Mouse (Mus musculus) CD4-positive, CD25-positive, alpha-beta regulatory T cell, adult 2 months (primary cell): Measurements from ENCODE around the gene Plcd3.
A peak's percentile ranks its signal among the peaks of the same experiment; 100 is the strongest.

Experiments
- DNase-seq: peaks from one replicate; pipeline ENCODE4 v3.0.0-alpha.2; 2012; ENCODE audit warnings: low read depth, low spot score

Plcd3 gene

DNA sequence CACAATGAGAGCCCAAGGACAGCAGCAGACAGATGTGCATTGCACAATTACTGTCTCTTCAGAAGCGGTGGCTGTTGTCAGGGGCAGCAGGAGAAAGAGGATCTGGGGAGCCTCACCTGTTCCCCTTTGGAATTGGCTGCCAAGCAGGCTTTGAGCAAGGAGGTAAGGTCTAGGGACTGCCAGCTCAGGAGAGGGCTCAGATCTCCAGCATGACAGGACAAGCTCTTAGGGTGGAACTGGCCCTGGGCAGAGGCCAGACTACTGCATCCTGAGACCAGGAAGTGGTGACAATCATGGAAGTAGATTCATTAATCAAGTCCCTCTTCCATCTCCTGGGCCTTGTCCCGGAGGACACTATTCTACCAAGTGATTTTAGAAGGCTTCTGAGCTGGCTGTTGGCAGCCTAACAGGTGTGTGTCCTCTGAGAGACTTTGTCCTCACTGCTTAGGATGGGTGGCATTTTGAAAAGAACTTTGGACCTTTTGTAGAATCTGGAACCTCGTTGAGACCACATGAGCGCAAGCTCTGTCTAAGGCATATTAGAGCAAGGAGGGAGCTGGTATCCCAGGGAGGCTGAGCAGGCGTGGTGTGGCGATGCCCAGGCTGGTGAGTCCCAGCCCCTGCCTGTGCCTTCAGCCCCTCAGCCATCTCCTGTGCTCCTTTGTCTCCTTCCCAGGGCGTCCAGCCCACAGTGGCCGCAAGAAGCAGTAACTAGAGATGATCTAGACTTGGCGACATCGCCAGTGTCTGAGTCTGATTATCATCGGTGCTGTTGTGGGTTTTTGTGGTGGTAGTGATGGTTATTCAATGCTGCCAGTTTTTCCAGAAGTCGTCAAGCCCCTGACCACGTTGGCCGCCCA, 35.0 kb downstream of the Plcd3 start:
- no peak for DNase-seq

DNA sequence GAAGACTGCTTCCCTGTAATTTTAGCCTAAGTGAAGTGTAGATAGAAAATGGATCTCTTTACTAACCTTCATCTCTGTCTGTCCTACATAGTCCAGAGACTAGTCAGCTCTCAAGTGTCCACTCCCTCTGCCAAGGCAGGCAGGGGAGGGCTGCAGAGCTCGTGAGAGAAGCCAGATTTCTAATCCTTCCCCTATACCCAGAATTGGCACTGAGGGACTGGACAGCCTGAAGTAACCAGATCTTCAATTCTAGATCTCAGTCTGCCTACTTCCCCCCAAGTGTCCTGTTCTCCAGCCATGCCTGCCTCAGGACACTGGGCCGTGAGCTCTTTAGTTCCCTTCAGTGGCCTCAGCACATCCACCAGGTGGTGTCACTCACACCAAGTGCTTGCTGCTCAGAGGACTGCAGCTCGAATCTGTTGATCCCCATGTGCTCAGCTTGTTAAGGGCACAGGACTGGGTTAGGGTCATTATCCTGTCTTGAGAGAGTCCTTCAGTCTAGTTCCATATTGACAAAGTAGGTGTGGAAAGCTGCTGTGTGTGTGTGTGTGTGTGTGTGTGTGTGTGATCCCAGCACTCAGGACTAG, 42.9 kb downstream of the Plcd3 start:
- DNase-seq = no peak

DNA sequence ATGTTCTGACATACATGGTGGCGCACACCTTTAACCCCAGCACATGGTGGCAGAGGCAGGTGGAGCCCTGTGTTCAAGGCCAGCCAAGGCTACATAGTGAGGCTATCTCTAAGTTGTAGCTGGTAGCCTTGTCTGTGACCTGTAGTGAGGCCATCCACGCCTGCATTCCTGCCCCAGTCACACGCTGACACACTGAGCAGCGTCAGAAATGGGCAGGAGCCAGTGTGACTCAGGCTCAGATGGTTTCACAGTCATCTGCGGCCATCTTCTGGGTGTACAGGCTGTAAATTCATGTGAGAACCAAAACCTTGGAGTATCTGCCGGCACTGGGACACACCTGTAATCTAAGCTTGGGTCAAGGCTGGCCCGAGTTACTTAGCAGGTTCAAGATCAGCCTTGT, 44.8 kb downstream of the Plcd3 start:
- no peak for DNase-seq

GRCm38 (mm10) chr11:103054798-103055197, 46.7 kb downstream of the Plcd3 start:
- DNase-seq = peak; percentile 85

DNA sequence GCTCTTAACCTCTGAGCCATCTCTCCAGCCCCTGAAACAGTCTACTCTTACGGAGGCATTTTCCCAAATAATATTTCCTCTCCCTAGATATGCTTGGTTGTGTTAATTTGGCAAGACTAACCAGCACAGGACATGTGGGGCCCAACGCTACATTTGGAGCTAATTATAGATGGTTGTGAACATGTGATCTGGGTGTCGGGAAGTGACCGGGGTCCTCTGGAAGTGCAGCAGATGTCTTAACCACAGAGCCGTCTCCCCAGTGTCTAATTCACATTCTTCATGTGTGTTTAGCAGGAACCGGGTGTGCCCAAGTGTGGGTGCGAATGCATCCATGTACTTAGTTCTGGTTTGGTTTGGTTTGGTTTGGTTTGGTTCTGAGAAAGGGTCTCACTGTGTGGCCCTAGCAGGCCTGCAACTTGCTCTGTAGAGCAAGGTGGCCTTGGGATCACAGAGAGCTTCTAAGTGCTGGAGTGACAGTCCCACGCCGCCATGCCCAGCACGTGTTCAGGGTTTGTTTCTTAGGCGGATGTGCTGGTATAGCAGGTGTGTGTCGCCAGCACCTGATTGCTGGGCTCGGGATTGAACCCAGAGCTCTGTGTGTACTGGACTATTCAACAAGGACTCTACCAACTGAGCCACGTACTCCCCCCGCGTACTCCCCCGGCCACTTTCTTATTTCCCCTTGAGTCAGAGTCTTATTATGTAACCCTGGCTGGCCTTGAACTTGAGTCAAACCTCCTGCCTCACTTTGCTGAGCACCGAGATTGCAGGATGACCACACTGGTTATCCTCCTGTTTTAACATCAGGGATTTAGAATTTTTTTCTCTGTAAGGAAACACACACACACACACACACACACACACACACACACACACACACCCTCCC, 48.0 kb downstream of the Plcd3 start:
- DNase-seq = no peak

- DNase-seq = no peak
Measured at GRCm38 (mm10) chr11:103052078-103052477, 49.4 kb downstream of the Plcd3 start.

DNA sequence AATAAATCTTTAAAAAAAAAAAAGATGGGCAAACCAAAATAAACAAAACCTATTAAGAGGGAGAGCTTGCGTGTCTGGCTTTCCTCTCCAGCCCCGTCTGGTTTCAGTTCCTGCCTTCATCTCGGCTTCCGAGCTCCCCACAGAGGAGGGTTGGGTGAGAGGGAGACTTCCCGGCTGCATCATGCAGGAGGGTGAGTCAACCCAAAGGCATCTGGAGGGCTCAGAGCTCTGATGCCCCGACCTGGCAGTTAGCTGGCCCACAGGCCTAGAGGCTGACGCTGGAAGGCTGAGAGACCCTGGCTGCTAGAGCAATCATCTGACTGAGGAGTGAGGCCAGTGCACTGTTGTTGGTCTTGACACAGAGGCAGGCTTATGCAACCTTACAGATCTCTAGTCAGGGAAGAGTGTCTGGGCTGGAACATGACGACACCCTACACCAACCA, 50.2 kb downstream of the Plcd3 start:
- no peak for DNase-seq

- DNase-seq = no peak
Measured at GRCm38 (mm10) chr11:103050153-103050552, 51.3 kb downstream of the Plcd3 start.

DNA sequence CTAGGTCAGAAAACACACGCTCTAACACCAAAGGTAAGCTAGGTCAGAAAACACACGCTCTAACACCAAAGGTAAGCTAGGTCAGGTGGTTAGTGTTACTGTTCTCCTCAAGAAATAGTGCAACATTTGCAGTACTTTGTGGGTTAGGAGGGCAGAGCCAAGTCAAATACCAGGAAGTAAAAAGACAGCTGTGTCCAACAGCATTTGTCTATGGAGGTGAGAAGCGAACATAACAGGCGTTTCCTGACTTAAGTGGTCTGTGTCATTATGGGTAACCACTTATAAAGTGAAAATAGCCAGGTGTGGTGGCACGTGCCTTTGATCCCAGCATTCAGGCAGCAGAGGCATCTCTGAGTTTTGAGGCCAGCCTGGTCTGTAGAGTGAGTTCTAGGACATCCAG, 51.8 kb downstream of the Plcd3 start:
- DNase-seq = no peak

- no peak for DNase-seq
Measured at GRCm38 (mm10) chr11:103046286-103046685, 55.2 kb downstream of the Plcd3 start.

DNA sequence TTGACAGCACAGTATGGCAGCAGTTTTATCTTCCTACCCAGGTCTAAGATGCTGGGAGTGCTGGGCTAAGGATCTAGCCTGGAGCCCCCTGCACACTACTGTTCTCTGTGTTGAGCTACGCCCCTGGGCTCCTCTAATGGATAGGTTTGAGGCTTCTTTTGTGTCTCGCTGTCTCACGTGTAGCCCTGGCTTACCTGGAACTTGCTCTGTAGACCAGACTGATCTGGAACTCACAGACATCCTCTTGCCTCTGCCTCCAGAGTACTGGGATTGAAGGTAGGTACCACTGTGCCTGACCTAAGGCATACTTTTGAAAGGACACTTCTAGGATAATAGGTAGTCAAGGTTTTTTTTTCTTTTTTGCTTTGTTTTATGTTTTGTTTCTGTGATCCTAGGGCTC, 57.5 kb downstream of the Plcd3 start:
- no peak for DNase-seq

GRCm38 (mm10) chr11:103042828-103043227, 58.6 kb downstream of the Plcd3 start:
- DNase-seq = no peak

GRCm38 (mm10) chr11:103038037-103038436, 63.4 kb downstream of the Plcd3 start:
- DNase-seq = no peak

- no peak for DNase-seq
Measured at GRCm38 (mm10) chr11:103036881-103037465, 64.5 kb downstream of the Plcd3 start.

DNA sequence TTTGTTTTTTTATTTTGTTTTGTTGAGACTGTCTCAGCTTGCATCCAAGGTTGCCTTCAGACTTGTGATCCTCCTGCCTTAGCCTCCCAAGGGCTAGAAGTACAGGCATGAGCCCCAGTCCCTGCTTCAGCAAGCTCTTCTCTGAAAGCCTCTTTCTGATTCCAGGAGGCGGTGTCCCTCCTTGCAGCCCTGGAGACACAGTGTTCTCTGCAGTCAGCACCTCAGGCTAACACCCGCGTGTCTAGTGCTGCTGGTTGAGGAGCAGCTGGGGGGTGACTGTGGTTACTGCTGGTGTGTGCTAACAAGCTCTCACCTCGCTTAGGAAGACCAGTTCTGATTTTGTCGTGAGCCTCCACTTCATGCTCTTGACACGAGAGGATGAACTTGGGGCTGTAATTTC, 66.5 kb downstream of the Plcd3 start:
- no peak for DNase-seq

DNA sequence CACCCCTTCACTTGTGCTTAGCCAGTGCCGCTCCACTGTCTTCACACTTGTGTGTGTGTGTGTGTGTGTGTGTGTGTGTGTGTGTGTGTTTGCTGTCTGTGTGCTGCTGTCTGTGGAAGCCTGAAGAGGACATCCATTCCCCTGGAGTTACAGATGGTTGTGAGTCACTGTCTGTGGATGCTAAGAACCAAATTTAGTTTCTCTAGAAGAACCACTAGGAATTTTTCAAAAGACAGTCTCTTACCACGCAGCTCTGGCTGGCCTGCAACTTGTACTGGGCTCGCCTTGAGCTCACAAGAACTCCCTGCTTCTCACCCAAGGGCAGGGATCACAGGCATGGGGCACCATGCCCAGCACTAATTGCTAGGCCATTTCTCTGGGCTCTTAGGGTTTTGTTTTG, 68.4 kb downstream of the Plcd3 start:
- DNase-seq = no peak

GRCm38 (mm10) chr11:103028176-103028891, 73.1 kb downstream of the Plcd3 start, which contains the start of the genes Nmt1 and Dcakd:
TSS of gene Nmt1 (plus strand) at chr11:103028190.
TSS of gene Dcakd (minus strand) at chr11:103028333.
- peak; percentile 96 for DNase-seq

DNA sequence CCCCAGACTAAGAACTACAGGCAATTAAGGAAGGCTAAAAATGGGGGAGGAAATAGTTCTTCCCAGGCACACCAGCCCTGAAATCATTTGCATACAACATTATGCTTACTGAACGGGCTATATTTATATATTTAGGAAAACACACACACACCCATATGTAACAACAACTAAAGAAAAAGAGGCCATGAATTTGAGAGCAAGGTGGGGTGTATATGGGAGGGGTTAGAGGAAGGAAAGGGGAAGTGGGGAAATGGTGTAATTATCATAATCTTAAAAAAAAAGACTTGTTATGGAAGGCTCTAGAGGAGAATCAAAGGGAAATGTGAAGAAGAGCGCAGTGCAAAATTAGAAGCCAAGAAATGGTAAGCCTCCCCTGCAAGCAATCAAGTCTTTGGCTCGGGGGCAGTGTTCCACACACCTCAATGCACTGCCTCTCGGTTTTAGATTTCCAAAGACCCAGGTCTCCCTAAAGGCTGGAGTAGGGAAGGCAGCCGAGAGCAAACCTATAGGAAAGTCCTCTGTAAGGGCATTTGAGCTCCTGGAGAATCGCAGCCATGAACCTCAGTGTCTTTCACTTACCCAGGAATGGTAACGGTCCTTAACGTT, 73.8 kb downstream of the Plcd3 start:
- DNase-seq = no peak

DNA sequence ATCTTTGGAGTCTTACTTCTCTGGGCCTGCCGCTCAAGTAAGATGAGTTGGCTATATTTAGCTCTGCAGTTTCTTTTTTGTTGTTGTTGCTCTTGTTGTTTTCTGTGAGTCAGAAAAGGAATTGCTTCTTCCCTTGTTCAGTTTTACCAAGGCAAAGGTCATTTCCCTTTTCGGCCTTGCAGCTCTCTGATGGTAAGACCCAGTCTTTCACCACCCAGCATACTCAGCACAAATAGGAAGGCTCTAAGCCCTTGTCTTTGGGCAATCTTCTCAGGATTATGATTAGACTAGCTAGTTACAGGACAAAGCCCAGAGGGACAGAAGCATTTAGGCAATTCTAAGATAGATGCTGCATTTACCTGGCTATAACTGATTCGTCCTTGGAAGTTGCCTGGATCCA, 74.6 kb downstream of the Plcd3 start:
- DNase-seq = no peak

GRCm38 (mm10) chr11:103023974-103024373, 77.5 kb downstream of the Plcd3 start:
- no peak for DNase-seq
